Mouse (Mus musculus): ENCODE data around the gene 1700001K19Rik. TPM values are rescaled to one million over a fixed set of nuclear protein-coding genes. Genes with fewer than 3 reads are reported as not detected.

1700001K19Rik gene
- total RNA-seq, 2 experiments from 2014 or later: not detected

Small RNA genes within 50 kb of the gene (microRNA-seq; reads per million reads assigned to microRNA genes)
- gene Gm27299: 0 reads per million in 2 experiments

Other genes starting within 250 kb of the 1700001K19Rik start
- gene Ppp2r5c, start 235.5 kb downstream of the 1700001K19Rik start, total RNA-seq (2021): 100 to 1,000 TPM; 102 to 103 TPM
- gene Dync1h1, start 81.2 kb downstream of the 1700001K19Rik start, total RNA-seq (2021): 100 to 1,000 TPM; 147 to 161 TPM
- gene Hsp90aa1, start 20.1 kb upstream of the 1700001K19Rik start, total RNA-seq (2021): 100 to 1,000 TPM in 1 of 2 experiments, 10 to 100 TPM in 1; 98.6 to 163 TPM
- gene Wdr20, start 55.3 kb upstream of the 1700001K19Rik start, total RNA-seq (2021): 10 to 100 TPM; 32.9 to 35.2 TPM
- gene Mok, start 158.3 kb upstream of the 1700001K19Rik start, total RNA-seq (2021): under 1 TPM; 0.65 to 0.78 TPM
- gene Zfp839, start 167.6 kb upstream of the 1700001K19Rik start, total RNA-seq (2021): 1 to 10 TPM; 7.9 to 8.0 TPM
- gene Cinp, start 206.5 kb upstream of the 1700001K19Rik start, total RNA-seq (2021): 10 to 100 TPM; 35.3 to 38.1 TPM
- 1 to 10 TPM; 5.7 to 6.0 TPM for gene Tecpr2, start 206.6 kb upstream of the 1700001K19Rik start, total RNA-seq (2021)

All from heart, postnatal 14 days (tissue).